Mouse (Mus musculus) stomach, postnatal 0 days (tissue): Measurements from ENCODE around the gene Dmrta1.

Source experiments
- CTCF ChIP-seq: IDR thresholded peaks from 2 replicates; pipeline ENCODE4 v1.5.1; 2016; ENCODE audit warnings: antibody characterized with exemption, low read depth, mild to moderate bottlenecking, moderate library complexity
- EP300 ChIP-seq: optimal IDR thresholded peaks from 2 replicates; pipeline ENCODE3; 2016; ENCODE audit warnings: antibody characterized with exemption

DNA sequence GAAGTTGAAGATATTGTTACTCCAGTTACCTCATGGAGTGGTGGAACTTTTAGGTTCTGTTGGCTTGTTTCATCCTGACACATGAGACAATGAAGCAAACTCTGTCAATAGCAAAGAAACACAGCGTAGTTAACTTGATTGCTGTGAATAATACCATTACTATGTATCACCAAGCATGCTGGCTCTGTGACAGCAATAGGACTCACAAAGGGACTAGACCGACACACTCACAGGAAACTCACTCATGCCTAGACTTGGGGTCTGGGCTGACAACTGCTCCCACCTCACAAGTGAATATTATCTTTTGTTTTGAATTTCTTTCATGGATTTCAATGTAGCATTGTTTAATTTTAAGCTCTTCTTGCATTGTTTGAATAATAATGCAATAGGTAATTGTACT is 15.8 kb upstream of the Dmrta1 start:
- TF ChIP-seq CTCF: no peak
- no peak for TF ChIP-seq EP300
